Mouse (Mus musculus) embryonic facial prominence, embryonic 12.5 days (tissue): Measurements from ENCODE around the gene Klf15. TPM values are rescaled to one million over a fixed set of nuclear protein-coding genes. Genes with fewer than 3 reads are reported as not detected.

Experiments used
- ATAC-seq: fragments of 200-750 bp; cut with Nextera tagmentation; 2 replicates; pipeline ENCODE4 v1.8.0; 2017; ENCODE audit not compliant: insufficient number of reproducible peaks, insufficient read depth, low FRiP score, low TSS enrichment
- H3K27ac ChIP-seq: fragments of 300-500 bp; sonication (generic); 2 replicates; pipeline ENCODE4 v1.5.1; 2016; ENCODE audit warnings: mild to moderate bottlenecking
- H3K27me3 ChIP-seq: fragments of 300-500 bp; sonication (generic); 2 replicates; pipeline ENCODE4 v1.6.1; 2016; ENCODE audit warnings: mild to moderate bottlenecking, moderate library complexity
- H3K36me3 ChIP-seq: fragments of 300-500 bp; sonication (generic); 2 replicates; pipeline ENCODE4 v1.6.1; 2016; ENCODE audit warnings: mild to moderate bottlenecking
- H3K4me1 ChIP-seq: fragments of 300-500 bp; sonication (generic); 2 replicates; pipeline ENCODE4 v1.6.1; 2016
- H3K4me2 ChIP-seq: fragments of 300-500 bp; sonication (generic); replicated peaks from 2 replicates; pipeline ENCODE4 v1.6.1; 2016; ENCODE audit warnings: mild to moderate bottlenecking, moderate library complexity
- H3K4me3 ChIP-seq: fragments of 300-500 bp; sonication (generic); 2 replicates; pipeline ENCODE4 v1.5.1; 2016; ENCODE audit warnings: mild to moderate bottlenecking
- H3K9ac ChIP-seq: fragments of 300-500 bp; sonication (generic); 2 replicates; pipeline ENCODE4 v1.6.1; 2016; ENCODE audit warnings: mild to moderate bottlenecking, moderate library complexity
- H3K9me3 ChIP-seq: fragments of 300-500 bp; sonication (generic); 2 replicates; pipeline ENCODE4 v1.6.1; 2016; ENCODE audit warnings: mild to moderate bottlenecking, moderate library complexity
- WGBS: fragments of 180-500 bp; shearing (Covaris S2); methylation state at CpG from one replicate; pipeline ENCODE4 v1.1.7; 2016; 5-methylcytosine and 5-hydroxymethylcytosine counted together
- polyA plus RNA-seq: library from polyadenylated mRNA; unstranded; fragments of >200 nt; fragmentation: Nextera tagmentation; extraction: Ambion mirVana; gene quantifications from 2 replicates; pipeline ENCODE4 v1.2.1, GENCODE M21; 2016

The Klf15 gene
- polyA plus RNA-seq, 1 experiment from 2014 or later, result 4.5 TPM

DNA sequence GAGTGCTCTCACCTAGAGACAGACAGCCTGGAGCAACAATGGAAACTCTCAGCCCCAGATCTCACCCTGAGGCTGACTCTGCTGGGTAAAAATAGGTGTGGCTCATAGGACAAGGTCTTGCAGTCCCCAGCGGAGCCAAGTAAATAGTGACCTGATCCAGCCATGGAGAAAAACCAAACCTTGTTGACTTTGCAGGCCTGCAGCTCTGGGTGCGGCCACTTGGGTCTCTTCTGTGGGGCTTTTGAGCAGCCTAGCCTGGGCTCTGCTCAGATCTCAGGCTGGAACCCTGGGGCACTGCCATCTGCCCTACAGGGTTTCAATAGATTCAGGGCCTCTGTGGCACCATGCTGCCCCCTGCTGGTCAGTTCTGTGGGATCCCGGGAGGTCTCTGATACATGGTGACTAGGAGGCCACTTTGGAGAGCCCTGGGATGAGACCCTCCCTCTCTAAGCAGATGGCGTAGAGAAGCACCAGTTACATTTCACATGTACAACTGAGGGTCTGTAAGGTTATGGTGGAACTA lies 52.6 kb downstream of the Klf15 start:
- Histone ChIP-seq H3K9me3 (no peaks in the 10 kb centered on the region), H3K4me2 (no peak overlapping the region), H3K9ac (no peak overlapping the region), H3K4me1 (no peaks in the 10 kb centered on the region), H3K4me3 (no peak overlapping the region), H3K27me3 (peaks cover 3% of the 10 kb centered on the region; the same call in 1 of the 2 replicates), H3K36me3 (no peaks in the 10 kb centered on the region), H3K27ac (no peak overlapping the region)
- ATAC-seq, result 0 out of 2 replicates have a peak, but pooled peaks have one; percentile 30
- WGBS, result 42% methylated on average over 4 of the region's 4 CpGs

DNA sequence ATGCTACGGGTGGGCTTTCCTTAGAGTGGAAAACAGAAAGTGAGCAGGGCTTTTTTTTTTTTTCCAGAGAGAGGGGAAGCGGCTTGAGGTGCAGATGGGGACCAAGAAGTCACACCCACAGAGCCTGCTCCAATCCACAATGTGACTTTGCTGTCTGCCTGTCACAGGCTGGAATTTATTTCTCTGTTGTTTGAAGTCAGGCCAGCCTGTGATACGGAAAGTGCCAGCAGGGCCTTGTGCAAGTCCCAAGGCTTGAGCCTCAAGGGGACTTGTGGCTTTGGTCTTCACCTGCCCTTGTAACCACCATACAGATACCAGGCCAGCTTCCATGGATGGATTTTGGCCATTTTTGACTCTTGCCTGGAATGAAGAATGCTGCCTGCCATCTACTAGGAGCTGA lies 56.5 kb downstream of the Klf15 start:
- ATAC-seq, result no peak
- 64% methylated on average over 3 of the region's 3 CpGs for WGBS

DNA sequence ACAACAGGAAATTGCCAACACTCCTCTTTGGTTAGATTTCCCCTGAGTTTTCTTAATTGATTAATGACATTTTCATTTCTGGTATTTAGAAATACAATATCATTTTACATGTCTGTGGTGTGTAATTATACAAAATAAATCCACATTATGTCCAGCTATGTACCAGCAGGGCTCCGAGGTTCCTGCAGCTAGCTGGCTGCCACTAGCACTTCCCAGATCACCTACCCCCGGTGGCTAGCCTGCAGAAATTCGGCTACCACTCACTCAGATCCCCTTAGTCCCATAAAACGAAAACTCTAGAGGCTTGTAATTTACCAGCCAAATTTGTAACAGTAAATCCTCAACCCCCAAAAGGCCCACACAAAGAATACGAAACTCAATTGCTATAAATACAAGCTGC lies 57.0 kb downstream of the Klf15 start:
- Histone ChIP-seq H3K4me2 (no peak overlapping the region), H3K36me3 (no peaks in the 10 kb centered on the region), H3K27me3 (peaks cover 3% of the 10 kb centered on the region; the same call in 1 of the 2 replicates), H3K4me1 (no peaks in the 10 kb centered on the region), H3K9me3 (no peaks in the 10 kb centered on the region), H3K9ac (no peak overlapping the region), H3K27ac (no peak overlapping the region), H3K4me3 (no peak overlapping the region)
- 32% methylated on average over 5 of the region's 5 CpGs for WGBS
- ATAC-seq, result no peak

More for the DNA sequence above, 56.5 kb downstream of the Klf15 start:
- Histone ChIP-seq H3K9me3 (no peaks in the 10 kb centered on the region), H3K4me1 (no peaks in the 10 kb centered on the region), H3K4me2 (no peak overlapping the region), H3K27ac (no peak overlapping the region), H3K9ac (no peak overlapping the region), H3K27me3 (peaks cover 3% of the 10 kb centered on the region; the same call in 1 of the 2 replicates), H3K36me3 (no peaks in the 10 kb centered on the region), H3K4me3 (no peak overlapping the region)

Other genes with a start within 250 kb of the Klf15 start
- not detected in 2 replicates for gene Vmn1r53, start 238.1 kb upstream of the Klf15 start, polyA plus RNA-seq
- gene Vmn1r54, start 216.3 kb upstream of the Klf15 start, polyA plus RNA-seq, result not detected in 2 replicates
- not detected in 2 replicates for gene BC048671, start 161.4 kb upstream of the Klf15 start, polyA plus RNA-seq
- 0.22 TPM in 1 of 2 replicates, not detected in the other for gene Chst13, start 137.4 kb upstream of the Klf15 start, polyA plus RNA-seq
- gene Uroc1, start 129.3 kb upstream of the Klf15 start, polyA plus RNA-seq, result not detected in 2 replicates
- 11.5 and 12.6 TPM in 2 replicates for gene Zxdc, start 93.1 kb upstream of the Klf15 start, polyA plus RNA-seq
- gene Cfap100, start 33.8 kb upstream of the Klf15 start, polyA plus RNA-seq, result 0.65 and 0.76 TPM in 2 replicates
- 1.7 and 2.1 TPM in 2 replicates for gene Aldh1l1, start 23.9 kb downstream of the Klf15 start, polyA plus RNA-seq
- 2.4 and 2.8 TPM in 2 replicates for gene Slc41a3, start 142.1 kb downstream of the Klf15 start, polyA plus RNA-seq